Mouse (Mus musculus) urinary bladder, adult 18-20 months (tissue): ENCODE results near the gene Arhgap23.

Experiments
- DNase-seq, 2 experiments: peaks; one replicate each; pipeline ENCODE4 v3.0.0; 2022; ENCODE audit warnings: low spot score in 2 of 2, mixed read lengths in 2 of 2

The Arhgap23 gene

GRCm38 (mm10) chr11:97415330-97415711 lies at the start of gene Arhgap23:
TSS of gene Arhgap23 (plus strand) at chr11:97415533.
- DNase-seq = peak in 1 of 2 experiments; percentile 53

- no peak for DNase-seq
Observed at GRCm38 (mm10) chr11:97365556-97365955, 49.8 kb upstream of the Arhgap23 start.

- DNase-seq = no peak
Observed at GRCm38 (mm10) chr11:97368501-97368900, 46.8 kb upstream of the Arhgap23 start.

GRCm38 (mm10) chr11:97370329-97371091 lies 44.8 kb upstream of the Arhgap23 start:
- no peak for DNase-seq

- DNase-seq = no peak
Observed at GRCm38 (mm10) chr11:97372159-97372864, 43.0 kb upstream of the Arhgap23 start.

GRCm38 (mm10) chr11:97373402-97373801 lies 41.9 kb upstream of the Arhgap23 start:
- DNase-seq = no peak

- no peak for DNase-seq
Observed at GRCm38 (mm10) chr11:97380036-97380435, 35.3 kb upstream of the Arhgap23 start.

- DNase-seq = no peak
Observed at GRCm38 (mm10) chr11:97383017-97383416, 32.3 kb upstream of the Arhgap23 start.

GRCm38 (mm10) chr11:97383764-97384163 lies 31.6 kb upstream of the Arhgap23 start:
- DNase-seq = no peak

- no peak for DNase-seq
Observed at GRCm38 (mm10) chr11:97387811-97388210, 27.5 kb upstream of the Arhgap23 start.

- DNase-seq = no peak
Observed at GRCm38 (mm10) chr11:97389127-97389526, 26.2 kb upstream of the Arhgap23 start.

GRCm38 (mm10) chr11:97393658-97394057 lies 21.7 kb upstream of the Arhgap23 start:
- no peak for DNase-seq

GRCm38 (mm10) chr11:97394146-97394545 lies 21.2 kb upstream of the Arhgap23 start:
- DNase-seq = no peak

- DNase-seq = no peak
Observed at GRCm38 (mm10) chr11:97398506-97398905, 16.8 kb upstream of the Arhgap23 start.

- peak; percentile 65 to 71 for DNase-seq
Observed at GRCm38 (mm10) chr11:97399958-97400710, 15.2 kb upstream of the Arhgap23 start.

GRCm38 (mm10) chr11:97401082-97401481 lies 14.3 kb upstream of the Arhgap23 start:
- DNase-seq = no peak

GRCm38 (mm10) chr11:97401686-97402435 lies 13.5 kb upstream of the Arhgap23 start:
- no peak for DNase-seq

GRCm38 (mm10) chr11:97402746-97403145 lies 12.6 kb upstream of the Arhgap23 start:
- DNase-seq = no peak

GRCm38 (mm10) chr11:97403614-97404183 lies 11.6 kb upstream of the Arhgap23 start:
- no peak for DNase-seq

GRCm38 (mm10) chr11:97404184-97404760 lies 11.1 kb upstream of the Arhgap23 start:
- peak in 1 of 2 experiments; percentile 37 for DNase-seq

GRCm38 (mm10) chr11:97404761-97405190 lies 10.6 kb upstream of the Arhgap23 start:
- DNase-seq = no peak
